Mouse (Mus musculus): ENCODE measurements at regions not wholly inside any gene's neighbourhood (a gene's known extent, or its start where the extent isn't known, plus 50 kb on each side); places are given as distances from the start of the nearest gene placed in this dataset.

GRCm38 (mm10) chr4:152987726-152988125, 494.9 kb downstream of the Ajap1 start:
- Histone ChIP-seq H3K27ac (ENCODE audit: low read depth, low read length) (no peak overlapping the region), H3K9me3 (ENCODE audit: control insufficient read depth, low read length) (no peaks in the 10 kb centered on the region), H3K27me3 (replicated peaks; ENCODE audit: control insufficient read depth, insufficient read depth, low read length) (no peaks in the 10 kb centered on the region), H3K36me3 (ENCODE audit: control insufficient read depth, insufficient read depth, low read length) (no peaks in the 10 kb centered on the region), H3K4me2 (no peak overlapping the region), H3K4me3 (ENCODE audit: low read depth, low read length) (no peak overlapping the region), H3K4me1 (replicated peaks; ENCODE audit: control insufficient read depth, insufficient read depth, low read length) (no peaks in the 10 kb centered on the region), H3K9ac (ENCODE audit: low read depth, low read length) (no peak overlapping the region)
- ATAC-seq (replicated peaks; ENCODE audit: low FRiP score): no peak
- DNase-seq (ENCODE audit: low spot score): no peak
- 74% methylated on average over 4 of the region's 4 CpGs for WGBS

- WGBS: 77% methylated on average over 8 of the region's 8 CpGs
- no peaks in the 10 kb centered on the region for H3K4me1 ChIP-seq (replicated peaks; ENCODE audit: control insufficient read depth, insufficient read depth, low read length)
- no peak overlapping the region for H3K27ac ChIP-seq (ENCODE audit: low read depth, low read length)
- no peaks in the 10 kb centered on the region for H3K9me3 ChIP-seq (ENCODE audit: control insufficient read depth, low read length)
- H3K27me3 ChIP-seq (replicated peaks; ENCODE audit: control insufficient read depth, insufficient read depth, low read length): no peaks in the 10 kb centered on the region
- no peak for ATAC-seq (replicated peaks; ENCODE audit: low FRiP score)
- no peak for DNase-seq (ENCODE audit: low spot score)
- no peaks in the 10 kb centered on the region for H3K36me3 ChIP-seq (ENCODE audit: control insufficient read depth, insufficient read depth, low read length)
- H3K4me3 ChIP-seq (ENCODE audit: low read depth, low read length): no peak overlapping the region
- H3K9ac ChIP-seq (ENCODE audit: low read depth, low read length): no peak overlapping the region
- H3K4me2 ChIP-seq: no peak overlapping the region
These were observed 497.5 kb upstream of the Kcnab2 start for GRCm38 (mm10) chr4:152975012-152975675.

GRCm38 (mm10) chr4:152963001-152963400, 485.3 kb upstream of the Kcnab2 start:
- no peaks in the 10 kb centered on the region for H3K27me3 ChIP-seq (replicated peaks; ENCODE audit: control insufficient read depth, insufficient read depth, low read length)
- no peak overlapping the region for H3K27ac ChIP-seq (ENCODE audit: low read depth, low read length)
- WGBS: 79% methylated on average over 6 of the region's 6 CpGs
- no peak overlapping the region for H3K9ac ChIP-seq (ENCODE audit: low read depth, low read length)
- no peaks in the 10 kb centered on the region for H3K4me1 ChIP-seq (replicated peaks; ENCODE audit: control insufficient read depth, insufficient read depth, low read length)
- H3K9me3 ChIP-seq (ENCODE audit: control insufficient read depth, low read length): no peaks in the 10 kb centered on the region
- no peak overlapping the region for H3K4me2 ChIP-seq
- H3K36me3 ChIP-seq (ENCODE audit: control insufficient read depth, insufficient read depth, low read length): no peaks in the 10 kb centered on the region
- ATAC-seq (replicated peaks; ENCODE audit: low FRiP score) (no peak), DNase-seq (ENCODE audit: low spot score) (no peak)
- H3K4me3 ChIP-seq (ENCODE audit: low read depth, low read length): no peak overlapping the region

GRCm38 (mm10) chr4:152962165-152962564, 484.5 kb upstream of the Kcnab2 start:
- no peak overlapping the region for H3K9ac ChIP-seq (ENCODE audit: low read depth, low read length)
- no peak overlapping the region for H3K4me2 ChIP-seq
- no peak for DNase-seq (ENCODE audit: low spot score)
- ATAC-seq (replicated peaks; ENCODE audit: low FRiP score): no peak
- H3K27ac ChIP-seq (ENCODE audit: low read depth, low read length): no peak overlapping the region
- no peak overlapping the region for H3K4me3 ChIP-seq (ENCODE audit: low read depth, low read length)
- no peaks in the 10 kb centered on the region for H3K36me3 ChIP-seq (ENCODE audit: control insufficient read depth, insufficient read depth, low read length)
- no peaks in the 10 kb centered on the region for H3K4me1 ChIP-seq (replicated peaks; ENCODE audit: control insufficient read depth, insufficient read depth, low read length)
- no peaks in the 10 kb centered on the region for H3K9me3 ChIP-seq (ENCODE audit: control insufficient read depth, low read length)
- H3K27me3 ChIP-seq (replicated peaks; ENCODE audit: control insufficient read depth, insufficient read depth, low read length): no peaks in the 10 kb centered on the region

GRCm38 (mm10) chr4:152961677-152962076, 484.0 kb upstream of the Kcnab2 start:
- ATAC-seq (replicated peaks; ENCODE audit: low FRiP score) (no peak), DNase-seq (ENCODE audit: low spot score) (no peak)
- no peak overlapping the region for H3K9ac ChIP-seq (ENCODE audit: low read depth, low read length)
- H3K4me2 ChIP-seq: no peak overlapping the region
- H3K27me3 ChIP-seq (replicated peaks; ENCODE audit: control insufficient read depth, insufficient read depth, low read length): no peaks in the 10 kb centered on the region
- no peaks in the 10 kb centered on the region for H3K9me3 ChIP-seq (ENCODE audit: control insufficient read depth, low read length)
- H3K4me1 ChIP-seq (replicated peaks; ENCODE audit: control insufficient read depth, insufficient read depth, low read length): no peaks in the 10 kb centered on the region
- no peaks in the 10 kb centered on the region for H3K36me3 ChIP-seq (ENCODE audit: control insufficient read depth, insufficient read depth, low read length)
- 76% methylated on average over 4 of the region's 4 CpGs for WGBS
- no peak overlapping the region for H3K27ac ChIP-seq (ENCODE audit: low read depth, low read length)
- H3K4me3 ChIP-seq (ENCODE audit: low read depth, low read length): no peak overlapping the region

- Histone ChIP-seq H3K36me3 (ENCODE audit: control insufficient read depth, insufficient read depth, low read length) (no peaks in the 10 kb centered on the region), H3K4me3 (ENCODE audit: low read depth, low read length) (no peak overlapping the region), H3K27me3 (replicated peaks; ENCODE audit: control insufficient read depth, insufficient read depth, low read length) (no peaks in the 10 kb centered on the region), H3K9ac (ENCODE audit: low read depth, low read length) (no peak overlapping the region), H3K4me2 (no peak overlapping the region), H3K9me3 (ENCODE audit: control insufficient read depth, low read length) (no peaks in the 10 kb centered on the region), H3K27ac (ENCODE audit: low read depth, low read length) (no peak overlapping the region), H3K4me1 (replicated peaks; ENCODE audit: control insufficient read depth, insufficient read depth, low read length) (no peaks in the 10 kb centered on the region)
- 59% methylated on average over 12 of the region's 12 CpGs for WGBS
- ATAC-seq (replicated peaks; ENCODE audit: low FRiP score) (no peak), DNase-seq (ENCODE audit: low spot score) (no peak)
These were observed 482.1 kb upstream of the Kcnab2 start for GRCm38 (mm10) chr4:152959627-152960230.

GRCm38 (mm10) chr4:152953237-152953974, 475.7 kb upstream of the Kcnab2 start:
- Histone ChIP-seq H3K4me2 (no peak overlapping the region), H3K36me3 (ENCODE audit: control insufficient read depth, insufficient read depth, low read length) (no peaks in the 10 kb centered on the region), H3K4me1 (replicated peaks; ENCODE audit: control insufficient read depth, insufficient read depth, low read length) (0 out of 2 replicates have a peak, but pooled peaks cover 3% of the 10 kb centered on the region), H3K27ac (ENCODE audit: low read depth, low read length) (no peak overlapping the region), H3K9me3 (ENCODE audit: control insufficient read depth, low read length) (no peaks in the 10 kb centered on the region), H3K4me3 (ENCODE audit: low read depth, low read length) (no peak overlapping the region), H3K27me3 (replicated peaks; ENCODE audit: control insufficient read depth, insufficient read depth, low read length) (no peaks in the 10 kb centered on the region), H3K9ac (ENCODE audit: low read depth, low read length) (no peak overlapping the region)
- DNase-seq (ENCODE audit: low spot score): no peak
- no peak for ATAC-seq (replicated peaks; ENCODE audit: low FRiP score)
- 62% methylated on average over 15 of the region's 15 CpGs for WGBS

GRCm38 (mm10) chr4:152948956-152949355, 471.3 kb upstream of the Kcnab2 start:
- Histone ChIP-seq H3K27me3 (replicated peaks; ENCODE audit: control insufficient read depth, insufficient read depth, low read length) (no peaks in the 10 kb centered on the region), H3K9me3 (ENCODE audit: control insufficient read depth, low read length) (no peaks in the 10 kb centered on the region; the same call in 1 of the 2 replicates), H3K4me3 (ENCODE audit: low read depth, low read length) (no peak overlapping the region), H3K4me1 (replicated peaks; ENCODE audit: control insufficient read depth, insufficient read depth, low read length) (0 out of 2 replicates have a peak, but pooled peaks cover 3% of the 10 kb centered on the region), H3K36me3 (ENCODE audit: control insufficient read depth, insufficient read depth, low read length) (no peaks in the 10 kb centered on the region), H3K27ac (ENCODE audit: low read depth, low read length) (no peak overlapping the region), H3K9ac (ENCODE audit: low read depth, low read length) (no peak overlapping the region), H3K4me2 (no peak overlapping the region)
- ATAC-seq (replicated peaks; ENCODE audit: low FRiP score) (no peak), DNase-seq (ENCODE audit: low spot score) (no peak)
- 70% methylated on average over 7 of the region's 7 CpGs for WGBS
